Mouse (Mus musculus) thymus, postnatal 0 days (tissue): ENCODE measurements around the gene Aasdh. TPM values are rescaled to one million over a fixed set of nuclear protein-coding genes. Genes with fewer than 3 reads are reported as not detected.

Source experiments
- DNase-seq: peaks from one replicate; pipeline ENCODE4 v3.0.0-alpha.2; 2015; ENCODE audit warnings: low spot score
- polyA plus RNA-seq: library from polyadenylated mRNA; unstranded; fragments of >200 nt; fragmentation: Nextera tagmentation; extraction: Ambion mirVana; gene quantifications from 2 replicates; pipeline ENCODE4 v1.2.1, GENCODE M21; 2015

Gene Aasdh
- polyA plus RNA-seq = 13.5 and 14.8 TPM in 2 replicates

GRCm38 (mm10) chr5:76905405-76906154 lies at the start of gene Aasdh:
TSS of gene Aasdh (minus strand) at chr5:76905514.
- peak; percentile 97 for DNase-seq

GRCm38 (mm10) chr5:76954271-76954900 lies 49.1 kb upstream of the Aasdh start:
- DNase-seq = no peak

GRCm38 (mm10) chr5:76953794-76954193 lies 48.5 kb upstream of the Aasdh start:
- DNase-seq = no peak

- DNase-seq = no peak
These were observed 47.1 kb upstream of the Aasdh start for GRCm38 (mm10) chr5:76952112-76953040.

- DNase-seq = peak; percentile 98
These were observed 46.1 kb upstream of the Aasdh start, which contains the start of the genes Paics and Ppat for GRCm38 (mm10) chr5:76951106-76952027. TSS of gene Paics (plus strand) at chr5:76951307. TSS of gene Ppat (minus strand) at chr5:76951578.

- peak; percentile 21 for DNase-seq
These were observed 45.2 kb upstream of the Aasdh start for GRCm38 (mm10) chr5:76950343-76951105.

GRCm38 (mm10) chr5:76947758-76948157 lies 42.4 kb upstream of the Aasdh start:
- DNase-seq = no peak

- no peak for DNase-seq
These were observed 41.8 kb upstream of the Aasdh start for GRCm38 (mm10) chr5:76947142-76947541.

GRCm38 (mm10) chr5:76945678-76946033 lies 40.3 kb upstream of the Aasdh start:
- DNase-seq = no peak

GRCm38 (mm10) chr5:76944965-76945677 lies 39.8 kb upstream of the Aasdh start:
- DNase-seq = no peak

- DNase-seq = no peak
These were observed 37.2 kb upstream of the Aasdh start for GRCm38 (mm10) chr5:76942505-76942904.

- DNase-seq = no peak
These were observed 36.7 kb upstream of the Aasdh start for GRCm38 (mm10) chr5:76941975-76942374.

- no peak for DNase-seq
These were observed 34.4 kb upstream of the Aasdh start for GRCm38 (mm10) chr5:76939717-76940116.

- DNase-seq = no peak
These were observed 24.0 kb upstream of the Aasdh start for GRCm38 (mm10) chr5:76929180-76929877.

- DNase-seq = no peak
These were observed 23.0 kb upstream of the Aasdh start for GRCm38 (mm10) chr5:76928124-76928832.

- no peak for DNase-seq
These were observed 19.0 kb upstream of the Aasdh start for GRCm38 (mm10) chr5:76924296-76924695.

- DNase-seq = no peak
These were observed 18.1 kb upstream of the Aasdh start for GRCm38 (mm10) chr5:76923428-76923827.

GRCm38 (mm10) chr5:76922833-76923232 lies 17.5 kb upstream of the Aasdh start:
- DNase-seq = no peak
